Mouse (Mus musculus) gastrocnemius, postnatal 10 days (tissue): ENCODE data around the gene Trpm2. TPM values are rescaled to one million over a fixed set of nuclear protein-coding genes. Genes with fewer than 3 reads are reported as not detected.
A peak's percentile ranks its signal among the peaks of the same experiment; 100 is the strongest.
"Not testable (repeated sequence)": the region's sequence is repeated elsewhere in the genome, so short reads cannot be mapped to it uniquely, and the experiment has no call there.

Experiments
- DNase-seq: peaks from one replicate; pipeline ENCODE4 v3.0.0; 2021; ENCODE audit warnings: mixed read lengths
- total RNA-seq, 2 experiments: library from RNA; stranded (reverse); gene quantifications; 2 replicates each; pipeline ENCODE4 v1.2.3; 2021

The Trpm2 gene
- total RNA-seq, 2 experiments from 2014 or later, result 0.26 to 0.75 TPM

DNA sequence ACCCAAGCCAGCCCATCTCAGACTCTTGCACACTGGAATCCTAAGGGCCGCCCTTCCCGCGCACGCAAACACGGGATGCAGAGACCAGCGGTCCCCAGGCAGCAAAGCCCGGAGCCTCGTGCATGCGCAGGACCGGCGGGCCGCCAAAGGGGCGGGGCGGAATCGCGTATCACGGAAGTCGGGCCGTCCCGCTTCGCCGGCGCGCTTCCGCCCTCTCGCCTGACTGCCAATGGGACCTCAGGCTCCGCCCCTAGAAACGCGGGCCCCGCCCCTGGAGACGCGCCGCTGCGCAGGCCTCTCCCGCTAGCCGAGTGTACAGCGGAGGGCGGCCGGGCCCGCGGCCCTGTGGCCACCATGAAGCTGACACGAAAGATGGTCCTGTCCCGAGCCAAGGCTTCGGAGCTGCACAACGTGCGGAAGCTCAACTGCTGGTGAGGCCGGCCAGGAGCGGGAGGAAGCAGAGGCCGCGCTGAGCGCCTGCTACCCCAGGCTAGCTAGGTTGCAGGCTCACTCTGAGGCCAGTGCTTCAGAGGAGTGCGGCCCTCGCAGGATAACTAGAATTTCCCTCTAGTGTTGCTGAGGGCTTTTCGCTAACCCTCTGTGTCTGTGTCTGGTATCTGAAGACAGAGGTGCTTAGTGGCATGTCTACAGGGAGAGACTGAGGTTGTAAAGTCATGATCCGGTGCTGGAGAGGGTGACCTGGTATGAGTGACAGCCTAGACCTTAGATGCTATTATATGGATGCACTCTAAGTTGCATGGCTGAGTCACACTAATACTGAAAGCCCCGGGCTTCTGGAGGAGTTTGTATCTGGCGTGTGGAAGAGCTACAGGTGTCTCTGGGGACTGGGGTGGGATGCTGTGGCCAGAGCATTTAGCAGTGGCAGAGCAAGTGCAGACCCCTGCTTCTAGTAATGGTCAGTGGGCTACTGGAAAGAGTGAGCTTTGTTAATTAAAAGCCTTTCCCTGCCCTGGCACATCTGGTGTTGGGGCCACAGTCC, 8.3 kb upstream of the Trpm2 start, which contains the start of gene 1810043G02Rik:
Gene 1810043G02Rik (plus strand): TSS at position 174 of the 1,000 bp plus-strand sequence.
- DNase-seq, result peak; percentile 100

DNA sequence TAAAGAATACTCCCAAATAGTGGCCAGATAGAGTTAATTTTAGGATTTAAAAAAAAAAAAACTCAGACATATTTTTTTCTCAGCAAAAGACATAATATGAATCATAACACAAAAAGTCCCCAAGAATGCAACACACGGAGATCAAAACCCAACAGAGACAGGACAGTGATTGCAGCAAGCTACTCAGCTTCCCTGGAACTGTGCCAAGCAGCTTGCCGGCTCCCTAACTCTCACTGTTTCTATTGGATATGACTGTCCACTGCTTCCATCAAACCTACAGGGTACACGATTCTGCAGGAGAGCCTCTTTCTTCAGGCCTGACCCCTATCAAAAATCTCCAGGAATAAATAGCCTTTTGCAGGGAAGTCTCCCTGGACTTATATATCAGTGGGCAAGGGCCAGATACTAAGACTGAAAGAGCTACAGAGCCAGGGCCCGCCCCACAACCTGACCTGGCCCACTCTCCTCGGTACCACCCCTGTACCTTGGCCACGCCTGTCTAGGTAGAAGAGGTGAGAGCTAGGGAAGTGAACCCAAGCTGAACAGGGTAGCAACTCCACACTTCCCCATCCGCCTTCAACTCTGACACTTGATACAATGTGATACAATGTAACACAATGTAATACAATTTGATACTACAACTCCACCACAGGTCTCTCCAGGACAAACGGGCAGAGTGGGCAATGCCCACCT, 6.2 kb upstream of the Trpm2 start:
- DNase-seq, result no peak

DNA sequence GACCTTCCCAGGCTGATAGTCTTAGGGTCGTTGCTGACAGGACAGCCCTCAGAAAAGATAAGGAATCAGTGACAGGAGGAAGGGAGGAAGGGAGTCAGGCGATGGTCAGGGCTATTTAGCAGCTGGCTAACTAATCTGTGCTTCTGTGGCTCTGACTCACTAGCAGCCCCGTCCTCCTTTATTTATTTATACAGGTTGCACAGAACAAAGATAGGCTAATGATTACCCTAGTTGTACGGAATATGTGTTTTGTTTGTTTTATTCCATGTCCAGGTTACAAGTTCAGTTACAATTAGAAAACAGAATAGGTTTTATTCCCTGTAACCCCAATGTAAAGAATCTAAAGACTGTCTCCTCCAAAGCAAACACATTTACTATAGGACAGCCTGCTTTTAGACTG, 5.3 kb upstream of the Trpm2 start:
- DNase-seq, result no peak

DNA sequence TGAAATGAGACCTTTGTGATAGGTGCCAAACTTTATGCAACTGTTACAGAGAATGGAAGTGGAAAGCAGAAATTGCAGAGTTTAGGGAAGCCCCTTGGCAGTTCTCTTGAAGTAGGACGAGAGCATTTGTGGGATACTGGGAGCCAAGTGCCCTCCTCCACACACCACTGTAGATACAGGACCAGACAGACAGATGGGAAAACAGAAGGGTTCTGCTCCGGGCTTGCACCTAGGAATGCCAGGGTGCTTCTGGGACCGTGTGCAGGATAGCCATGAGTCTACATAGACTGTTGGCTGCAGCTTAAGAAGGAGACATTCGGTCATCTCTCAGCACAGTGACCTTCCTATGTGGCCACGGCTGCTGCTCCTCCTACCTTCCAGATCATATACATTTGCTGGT, 4.4 kb upstream of the Trpm2 start:
- DNase-seq, result no peak

DNA sequence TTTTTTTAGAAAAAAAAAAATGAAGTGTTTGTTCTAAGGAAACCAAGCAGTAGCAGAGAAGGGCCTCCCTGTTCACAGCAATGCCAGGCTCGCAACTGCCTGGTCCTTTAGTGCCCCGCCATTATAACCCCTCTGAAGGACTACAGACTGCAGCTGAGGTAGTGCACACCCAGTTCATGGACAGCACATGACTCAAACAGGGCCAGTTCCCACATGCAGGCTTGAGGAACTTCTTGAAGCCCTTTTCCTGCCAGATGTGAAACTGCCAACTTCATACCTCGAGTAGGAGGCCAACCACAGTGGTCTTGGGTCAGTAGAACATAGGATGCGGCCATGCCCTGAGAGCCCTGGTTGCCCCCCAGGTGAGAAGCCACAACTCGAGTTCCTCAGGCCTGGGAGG, 4.0 kb upstream of the Trpm2 start:
- DNase-seq, result no peak

DNA sequence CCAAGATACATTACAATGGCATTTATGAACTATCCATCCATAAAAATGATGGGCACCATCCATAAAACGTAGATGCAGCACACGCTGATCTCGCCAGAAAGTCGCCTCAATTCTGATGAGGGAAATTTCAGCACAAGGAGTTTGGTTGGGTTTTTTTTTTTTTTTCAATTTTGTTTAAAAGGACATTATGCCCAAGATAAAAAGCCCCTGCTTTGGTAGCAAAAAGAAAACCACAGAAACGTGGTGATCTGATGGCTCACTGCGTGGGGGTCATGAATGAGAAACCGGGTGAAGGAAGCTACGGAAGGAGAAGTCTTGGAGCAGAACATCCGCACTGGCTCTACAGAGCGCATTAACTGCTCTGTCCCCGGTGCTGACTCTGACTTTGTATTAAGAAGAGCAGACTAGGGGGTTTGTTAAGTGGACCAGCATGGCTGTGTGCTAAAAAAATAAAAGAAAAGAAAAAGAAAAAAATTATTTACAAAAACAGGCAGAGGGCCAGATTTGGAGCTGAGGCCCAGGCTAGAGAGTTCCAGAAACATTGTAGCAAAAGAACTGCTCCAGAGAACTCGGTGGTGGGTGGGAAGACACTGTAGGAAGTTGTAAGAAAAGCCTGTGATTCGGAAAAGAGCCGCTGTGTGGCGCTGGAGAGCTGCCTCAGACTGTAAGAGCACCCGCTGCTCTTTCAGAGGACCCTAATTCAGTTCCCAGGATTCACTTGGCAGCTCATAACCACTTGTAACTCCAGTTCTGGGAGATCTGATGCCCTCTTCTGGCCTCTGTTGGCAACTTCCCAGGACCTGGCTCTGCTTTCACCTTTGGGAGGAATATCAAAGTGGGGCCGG, 1.6 kb upstream of the Trpm2 start:
- DNase-seq, result peak; percentile 42

DNA sequence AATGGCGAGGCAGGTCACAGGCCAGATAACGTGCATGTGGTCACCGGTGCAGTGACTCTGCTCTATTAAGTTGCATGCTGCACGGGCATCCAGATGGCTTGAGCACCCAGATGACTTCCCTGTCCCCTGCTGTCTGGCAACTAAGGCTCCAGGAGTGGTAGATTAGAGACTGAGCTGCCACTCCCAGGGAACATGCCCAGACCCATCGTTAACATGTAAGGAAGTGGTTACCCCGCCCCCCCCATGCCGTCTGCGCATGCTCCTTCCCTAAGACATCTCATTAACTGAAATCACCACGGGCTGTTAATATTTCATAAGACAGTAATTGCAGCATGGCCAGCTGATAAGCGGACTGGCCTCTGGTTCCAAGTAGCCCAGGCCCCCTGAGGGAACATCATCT, 828 bp upstream of the Trpm2 start:
- no peak for DNase-seq

DNA sequence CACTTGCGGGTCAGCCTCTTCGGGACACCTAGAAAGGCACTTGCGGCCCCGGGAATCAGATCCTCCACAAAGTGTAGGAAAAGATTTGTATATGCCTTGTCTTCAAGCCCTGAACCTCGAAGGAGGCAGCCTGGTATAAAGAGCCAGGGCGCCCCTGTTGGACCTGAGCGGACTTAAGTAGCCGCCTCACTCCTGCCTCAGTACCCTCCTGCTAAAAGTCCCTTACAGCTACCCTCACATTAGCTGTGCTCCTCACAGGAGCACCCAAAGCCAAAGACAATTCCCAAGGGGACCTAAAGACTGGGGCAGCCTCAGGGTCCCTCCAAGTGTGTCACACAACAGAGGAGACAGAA, 414 bp downstream of the Trpm2 start:
- DNase-seq, result no peak

DNA sequence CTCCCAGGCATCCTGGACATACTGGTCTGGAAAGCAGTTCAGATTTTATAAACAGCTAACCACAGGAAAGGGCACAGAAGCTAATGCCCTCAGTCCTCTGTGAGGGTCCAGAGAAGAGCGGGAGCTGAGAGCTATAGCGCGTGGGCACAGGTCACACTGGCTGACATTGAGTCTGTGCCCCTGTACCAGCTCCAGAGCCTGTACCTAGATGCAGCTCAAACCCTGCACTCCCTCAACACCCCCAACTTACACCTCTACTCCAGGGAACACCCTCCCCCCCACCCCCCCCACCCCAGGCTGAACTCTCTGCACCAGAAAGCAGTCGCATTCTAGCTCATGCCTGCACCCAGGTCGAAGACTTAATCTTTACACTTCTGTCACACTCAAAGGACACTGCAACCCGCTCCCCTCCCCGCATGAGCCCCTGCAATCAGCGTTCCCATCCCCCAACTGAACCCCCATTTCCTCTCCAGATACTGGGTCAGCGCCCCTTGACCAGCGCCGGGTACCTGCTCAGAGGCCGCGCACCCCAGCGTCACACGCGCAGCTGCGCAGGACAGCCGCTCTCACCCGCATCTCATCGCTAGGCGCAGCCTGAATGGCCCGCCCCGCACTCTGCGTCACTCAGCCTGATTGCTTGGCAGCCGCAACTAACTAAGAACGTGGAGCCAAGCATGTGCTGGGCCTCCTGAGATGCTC, 940 bp downstream of the Trpm2 start:
- DNase-seq, result peak; percentile 48

DNA sequence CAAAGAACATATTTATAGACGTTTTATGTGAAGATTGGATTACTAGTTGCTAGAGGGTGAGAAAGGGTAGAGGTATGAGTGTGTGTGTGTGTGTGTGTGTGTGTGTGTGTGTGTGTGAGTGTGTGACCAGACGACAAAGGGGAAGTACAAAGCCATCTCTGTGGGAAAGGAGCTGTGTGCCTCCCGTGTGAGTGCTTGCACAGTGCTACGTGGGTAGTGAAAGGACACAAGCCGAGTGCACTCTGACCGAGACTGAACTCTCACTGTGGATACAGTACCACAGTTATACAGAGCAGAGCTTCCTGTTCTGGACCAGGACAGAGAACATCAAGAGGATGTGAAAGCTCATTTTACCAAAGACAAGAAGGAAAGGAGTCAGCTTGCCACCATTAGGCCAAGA, 6.4 kb downstream of the Trpm2 start:
- DNase-seq, result no peak

DNA sequence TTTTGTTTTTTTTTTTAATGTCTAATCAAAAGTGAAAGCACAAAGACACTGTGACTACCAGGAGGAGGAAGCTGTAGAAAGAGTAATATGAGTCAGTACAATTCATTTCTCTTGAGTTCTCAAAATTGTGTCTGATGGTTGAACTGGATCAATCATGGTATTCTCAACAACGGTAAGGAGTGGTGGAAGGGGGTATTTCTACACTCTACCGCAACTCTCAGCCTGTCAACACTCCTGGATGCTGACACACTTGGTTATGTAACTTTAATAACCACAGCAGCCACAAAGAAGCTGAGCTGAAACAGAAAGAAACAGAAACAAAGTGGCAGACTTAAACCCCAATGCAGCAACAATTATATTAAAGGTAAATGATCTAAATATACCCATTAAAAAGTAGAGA, 7.6 kb downstream of the Trpm2 start:
- no peak for DNase-seq

DNA sequence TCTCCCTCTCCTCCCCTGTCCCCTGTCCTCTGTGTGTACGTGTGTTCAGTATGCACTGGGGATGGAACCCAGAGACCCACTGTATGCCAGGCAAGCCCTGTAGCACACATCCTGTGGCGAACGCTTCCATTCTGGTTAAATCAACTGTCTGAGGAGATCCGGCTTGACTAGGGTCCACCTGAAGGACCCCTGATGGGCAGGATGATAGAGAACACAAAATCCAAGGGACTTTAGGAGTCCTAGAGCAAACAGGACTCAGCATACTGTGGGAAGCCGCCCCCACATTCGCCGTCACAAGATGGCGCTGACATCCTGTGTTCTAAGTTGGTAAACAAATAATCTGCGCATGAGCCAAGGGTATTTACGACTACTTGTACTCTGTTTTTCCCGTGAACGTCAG, 19.9 kb downstream of the Trpm2 start:
- not testable (repeated sequence) for DNase-seq

DNA sequence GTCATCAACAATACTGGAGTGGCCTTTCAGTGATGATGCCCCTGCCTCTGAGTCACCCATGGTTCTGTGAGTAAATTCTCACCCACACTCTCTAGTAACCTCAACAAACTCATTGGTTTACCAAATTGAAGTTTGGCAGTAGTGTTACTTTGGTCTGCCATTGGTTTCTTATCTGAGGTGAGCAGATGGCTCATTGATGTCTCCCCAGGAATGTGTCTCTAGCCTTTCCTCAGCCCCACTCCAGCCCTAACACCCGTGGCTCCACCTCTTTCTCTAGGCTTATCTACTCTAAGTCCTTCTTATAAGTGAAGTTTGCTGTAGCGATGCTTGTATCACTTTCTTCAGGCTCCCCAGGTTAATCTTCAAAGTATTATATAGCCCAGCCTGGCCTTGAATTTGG, 30.7 kb downstream of the Trpm2 start:
- no peak for DNase-seq

DNA sequence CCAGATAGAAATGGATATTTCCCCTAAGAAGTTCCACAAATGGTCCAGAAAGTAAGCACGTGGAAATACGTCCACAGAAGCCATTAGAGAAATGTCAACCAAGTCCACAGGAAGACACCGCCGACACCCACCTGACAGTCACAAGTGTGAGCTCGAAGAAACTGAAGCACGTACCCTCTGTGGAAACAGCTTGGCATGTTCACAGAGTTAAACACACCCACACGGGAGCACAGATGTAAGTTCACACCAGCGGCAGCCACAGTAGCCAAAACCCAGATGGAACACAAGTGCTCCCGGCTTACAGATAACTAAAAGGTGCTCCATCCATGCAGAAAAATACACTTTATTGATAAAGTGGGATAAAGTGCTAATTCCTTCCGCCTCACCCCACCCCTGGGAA, 43.0 kb downstream of the Trpm2 start:
- DNase-seq, result no peak

DNA sequence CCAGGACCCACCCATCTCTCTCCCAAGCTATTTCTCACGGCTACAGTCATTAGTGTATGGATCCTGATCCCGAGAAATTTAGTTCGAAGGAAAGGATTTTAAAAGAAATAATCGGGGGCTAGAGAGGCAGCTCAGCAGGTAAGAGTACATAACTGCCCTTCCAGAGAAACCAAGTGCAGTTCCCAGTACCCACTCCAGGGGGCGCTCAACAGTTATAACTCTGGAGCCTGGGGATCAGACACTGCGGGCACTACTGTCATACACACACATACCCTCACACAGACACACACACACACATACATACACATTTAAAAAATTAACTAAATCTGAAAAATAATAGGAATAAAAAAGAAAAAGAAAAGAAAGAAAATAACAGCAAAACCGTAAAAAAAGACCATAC, 44.2 kb downstream of the Trpm2 start:
- peak; percentile 60 for DNase-seq

DNA sequence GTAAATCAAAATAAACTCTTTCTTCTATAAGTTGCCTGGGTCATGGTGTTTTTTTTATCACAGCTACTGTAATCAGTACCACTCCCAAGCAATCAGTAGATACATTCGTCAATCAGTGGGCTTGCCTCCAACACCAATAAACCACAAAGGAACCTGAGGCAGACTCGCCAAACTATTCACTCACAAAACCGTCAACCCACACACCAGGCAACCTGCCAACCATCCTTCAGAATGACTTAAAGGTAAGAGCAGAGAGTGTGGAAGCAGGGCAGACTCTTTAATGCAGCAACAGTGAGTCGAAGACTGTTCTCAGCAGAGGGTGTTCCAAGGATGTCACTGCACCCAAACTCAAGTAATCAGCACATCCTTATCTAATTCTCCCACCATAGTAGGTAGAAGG, 47.7 kb downstream of the Trpm2 start:
- DNase-seq, result no peak

DNA sequence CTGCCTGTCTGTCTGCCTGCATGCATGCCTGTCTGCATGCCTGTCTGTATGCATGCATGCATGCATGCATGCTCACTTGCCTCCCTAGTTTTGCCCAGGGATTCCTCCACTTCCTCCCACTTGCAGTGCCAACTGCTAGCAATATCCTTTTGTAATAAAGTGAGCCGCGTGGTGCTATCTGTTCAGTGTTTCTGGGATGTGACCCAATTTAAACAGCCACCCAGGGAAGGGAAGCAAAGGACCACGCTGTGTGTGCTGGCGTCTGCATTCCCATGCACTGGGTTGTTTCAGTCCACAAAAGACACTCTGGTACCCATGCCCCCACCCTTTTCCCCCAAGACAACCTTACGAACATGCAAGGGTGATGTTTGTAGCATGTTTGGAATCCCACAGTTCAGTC, 49.4 kb downstream of the Trpm2 start:
- no peak for DNase-seq

DNA sequence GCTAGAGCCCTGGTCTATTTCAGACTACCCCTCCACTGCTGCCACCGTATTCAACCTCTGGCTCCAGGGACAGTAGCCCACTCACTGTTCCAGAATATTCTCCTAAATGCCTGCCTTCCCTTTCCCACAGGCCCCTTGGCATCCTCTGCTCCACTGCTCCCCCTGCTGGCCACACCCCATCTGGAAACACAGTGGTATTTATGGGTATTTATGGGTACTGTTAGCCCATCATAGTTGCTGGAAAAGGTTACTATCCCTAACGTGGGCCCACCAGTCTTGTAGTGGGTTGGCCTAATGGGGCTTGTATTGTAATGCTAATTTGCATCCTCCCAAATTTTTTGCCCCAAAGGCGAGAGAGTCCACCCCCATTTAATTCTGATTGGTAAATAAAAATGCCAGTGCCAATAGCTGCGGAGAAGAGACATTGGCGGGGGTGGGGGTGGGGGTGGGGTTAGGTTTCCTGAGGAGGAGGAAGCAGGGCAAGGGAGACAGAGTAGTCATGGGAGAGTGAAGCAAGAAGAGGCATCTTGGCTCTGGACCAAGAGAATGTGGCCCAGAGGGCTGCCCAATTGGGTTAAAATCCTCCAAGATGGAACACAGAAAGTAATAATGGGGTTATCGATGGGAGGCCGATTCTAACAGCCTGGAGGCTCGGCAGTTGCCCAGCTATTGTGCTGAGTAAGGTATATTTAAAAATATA, 53.6 kb downstream of the Trpm2 start:
- DNase-seq, result peak; percentile 78

DNA sequence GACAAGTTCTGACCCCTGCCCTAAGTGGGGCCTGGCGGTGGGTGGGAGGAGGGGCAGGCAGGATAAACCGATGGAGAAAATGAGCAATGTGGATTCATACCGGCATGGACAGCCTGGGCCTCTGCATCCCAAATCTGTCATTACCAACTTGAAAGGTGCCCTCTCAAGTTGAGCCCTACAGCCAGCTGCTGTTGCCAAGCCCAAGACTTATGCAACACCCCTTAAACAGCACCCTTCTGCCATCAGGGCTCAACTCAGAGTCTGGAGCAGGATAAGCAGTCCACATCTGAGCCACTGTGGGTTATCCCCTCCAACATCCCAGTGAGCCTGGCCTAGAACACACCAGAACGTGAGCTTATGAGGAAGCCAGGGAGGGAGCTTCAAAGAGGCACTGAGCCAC, 57.1 kb downstream of the Trpm2 start:
- no peak for DNase-seq

DNA sequence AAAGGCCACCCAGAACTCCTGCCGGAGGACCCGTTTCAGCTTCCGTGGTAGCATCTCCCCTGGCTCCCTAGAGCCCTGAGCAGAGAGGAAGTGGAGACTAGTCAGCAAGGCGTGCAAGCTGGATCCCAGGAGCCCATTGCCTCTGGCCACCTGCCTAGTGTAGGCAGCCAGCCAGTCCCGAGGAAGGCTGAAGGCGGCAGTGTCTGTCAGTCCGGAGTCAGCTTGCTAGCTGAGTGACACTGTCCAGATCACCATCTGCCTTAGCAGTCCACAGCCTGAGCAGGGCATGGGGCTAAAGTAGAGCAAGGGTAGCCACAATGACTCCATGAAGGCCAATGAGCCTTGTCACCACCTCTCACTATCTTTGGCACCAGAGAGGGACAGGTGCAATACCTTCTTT, 57.8 kb downstream of the Trpm2 start:
- DNase-seq, result peak; percentile 43
